Mouse (Mus musculus) layer of hippocampus, adult 9-10 months (tissue): ENCODE results near the gene BC016579.

Experiments
- DNase-seq: peaks from one replicate; pipeline ENCODE4 v3.0.0; 2022; ENCODE audit warnings: low spot score

The BC016579 gene

DNA sequence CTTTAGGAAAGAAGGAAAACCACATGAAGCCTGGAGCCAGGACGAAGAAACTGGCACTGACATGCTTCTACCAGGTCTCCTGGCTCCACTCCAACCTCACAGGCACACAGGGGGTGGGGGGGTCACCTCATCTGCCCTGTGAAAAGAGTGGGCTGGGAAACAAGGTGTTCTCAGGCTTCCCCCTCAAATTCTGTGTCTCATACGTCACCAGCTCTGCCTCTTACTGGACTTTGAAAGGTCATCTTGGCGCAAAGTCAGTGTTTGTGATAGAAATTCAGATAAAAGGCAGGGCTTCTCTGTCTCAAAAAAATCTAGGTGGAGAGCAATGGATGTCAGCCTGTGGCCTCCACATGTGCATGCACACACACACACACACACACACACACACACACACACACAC, 12.6 kb downstream of the BC016579 start:
- DNase-seq, result no peak

DNA sequence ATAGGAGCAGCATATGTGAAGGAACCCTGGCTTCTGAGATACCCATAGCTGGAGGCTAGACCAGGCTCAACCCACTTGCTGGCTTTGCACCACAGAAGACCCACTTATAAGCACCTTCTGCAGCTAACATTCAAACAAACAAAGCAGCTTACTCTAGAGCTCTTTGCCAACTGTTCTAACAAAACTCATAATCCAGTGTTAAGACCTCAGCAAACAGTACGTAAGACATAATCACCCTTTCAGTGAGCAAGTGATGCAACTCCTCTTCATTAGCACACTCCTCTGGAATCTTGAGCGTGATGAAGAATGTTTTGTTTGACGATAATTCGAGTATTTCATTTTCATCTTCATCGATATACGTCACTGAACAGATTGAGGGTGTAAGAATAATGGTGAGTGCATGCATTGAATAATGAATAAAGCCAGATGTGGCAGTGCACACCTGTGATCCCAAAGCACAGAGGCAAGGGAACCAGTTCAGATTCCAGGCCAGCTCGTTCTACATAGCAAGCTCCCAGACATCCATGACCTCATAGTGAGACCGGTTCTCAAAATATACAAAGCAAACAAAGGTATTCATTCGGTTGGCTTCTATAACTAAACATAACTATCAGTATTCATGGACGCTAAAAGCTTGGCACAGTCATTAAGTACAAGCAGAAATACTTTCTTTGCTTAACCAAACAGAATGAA, 13.7 kb downstream of the BC016579 start:
- no peak for DNase-seq

DNA sequence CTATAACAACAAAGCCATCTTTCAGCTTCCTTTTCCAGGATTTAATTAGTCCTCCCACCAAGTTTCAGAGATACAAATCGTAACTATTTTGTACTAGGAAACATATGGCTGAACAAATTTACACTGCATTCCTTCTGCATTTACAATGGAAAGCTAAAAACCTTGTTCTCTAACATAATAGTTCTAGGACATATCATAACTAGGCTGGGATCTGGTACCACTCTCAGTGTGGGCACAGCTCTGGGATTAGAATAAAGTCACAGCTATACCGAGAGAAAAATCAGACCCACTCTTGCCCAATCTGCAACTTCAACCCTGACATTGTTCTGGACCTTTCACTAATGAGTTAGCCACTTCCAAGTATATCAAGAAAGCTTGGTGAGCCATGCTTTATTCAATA, 18.0 kb downstream of the BC016579 start:
- no peak for DNase-seq

DNA sequence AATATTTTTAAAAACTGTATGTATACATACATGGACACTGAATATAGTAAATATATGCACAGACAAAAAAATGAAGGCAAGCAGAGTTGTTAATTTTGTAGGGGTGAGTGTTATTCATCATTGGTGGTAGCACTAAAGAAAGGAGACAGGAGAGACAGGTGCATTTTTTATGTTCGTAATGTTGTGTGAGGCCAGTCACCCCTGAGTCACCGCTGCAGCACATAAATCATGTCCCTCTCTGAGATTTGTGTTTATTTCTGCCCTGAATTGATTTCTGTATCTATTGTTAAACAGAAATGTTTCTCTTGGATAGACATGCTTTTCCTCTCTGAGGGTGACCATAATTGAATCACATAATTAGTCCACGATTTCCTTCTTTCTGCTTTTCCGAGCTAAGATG, 21.4 kb downstream of the BC016579 start:
- DNase-seq, result no peak

DNA sequence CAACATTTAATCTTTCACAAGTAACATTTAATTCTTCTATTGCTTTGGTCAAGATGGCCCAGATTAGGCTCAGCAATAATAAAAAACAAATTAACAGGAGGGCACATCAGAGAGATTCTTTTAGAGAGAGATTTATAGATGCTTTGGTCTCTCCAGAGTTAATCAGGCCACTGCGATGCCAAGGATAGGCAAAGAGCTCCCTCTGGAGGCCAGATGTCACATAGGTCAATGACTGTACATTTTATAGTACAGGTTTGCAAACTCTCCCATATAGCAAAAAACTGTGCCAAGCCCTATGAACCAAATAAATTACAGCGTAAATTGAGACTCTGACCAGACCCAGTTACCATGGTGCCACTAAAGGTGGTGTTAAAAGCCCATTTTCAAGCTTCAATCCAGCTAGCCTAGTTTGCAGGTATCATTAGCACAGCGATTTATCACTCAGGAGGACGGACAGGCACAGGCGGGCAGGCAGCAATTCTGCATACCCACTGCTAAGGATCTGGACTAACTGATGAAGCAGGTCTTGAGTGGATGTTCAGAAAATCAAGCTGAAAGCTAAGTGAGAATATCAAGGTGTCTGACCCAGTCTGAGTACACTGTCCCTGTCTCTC, 23.4 kb downstream of the BC016579 start:
- peak; percentile 64 for DNase-seq

DNA sequence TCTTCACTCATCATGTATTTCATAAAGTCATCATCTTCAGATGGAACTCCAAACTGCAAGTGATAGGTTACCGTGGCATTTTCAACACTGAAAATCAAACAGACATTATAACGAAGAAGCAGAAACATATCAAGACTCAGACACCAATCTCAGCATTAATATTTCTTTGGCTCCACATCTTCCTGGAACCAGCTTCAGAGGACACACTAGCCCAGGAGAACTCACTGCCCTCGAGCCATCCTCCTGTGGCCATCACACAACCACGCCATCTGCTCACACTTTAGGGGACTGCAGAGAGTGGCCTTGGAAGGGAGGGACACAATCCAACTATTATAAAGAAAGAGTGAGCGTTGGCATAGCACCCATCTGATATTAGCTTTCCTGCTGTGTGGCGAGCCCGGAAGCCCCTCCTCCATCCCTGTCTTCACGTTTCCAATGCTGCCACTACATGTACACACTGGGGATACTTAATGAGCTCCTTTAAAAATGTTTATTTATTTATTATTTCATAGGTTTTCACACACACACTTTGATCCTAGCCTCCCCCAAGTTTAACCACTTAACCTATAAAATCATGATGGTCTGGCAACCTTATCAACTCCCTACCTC, 24.3 kb downstream of the BC016579 start:
- DNase-seq, result no peak

DNA sequence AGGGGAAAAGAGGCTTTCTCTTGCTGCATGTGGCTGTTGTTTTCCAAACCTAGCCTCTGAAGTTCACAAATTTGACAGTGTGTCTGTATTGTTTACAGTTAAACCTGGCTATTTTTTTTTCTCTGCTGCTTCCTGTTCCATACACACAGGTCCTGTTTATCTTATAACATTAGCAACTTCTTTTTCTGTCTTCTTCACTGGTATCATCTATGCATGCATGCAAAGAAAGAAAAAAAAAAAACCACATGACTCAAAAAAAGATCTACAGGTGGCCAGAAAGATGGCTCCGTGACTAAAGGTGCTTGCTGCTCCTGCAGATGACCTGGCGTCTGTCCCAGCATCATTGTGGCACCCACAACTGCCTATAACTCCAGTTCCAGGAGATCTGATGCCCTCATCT, 28.5 kb downstream of the BC016579 start:
- no peak for DNase-seq

DNA sequence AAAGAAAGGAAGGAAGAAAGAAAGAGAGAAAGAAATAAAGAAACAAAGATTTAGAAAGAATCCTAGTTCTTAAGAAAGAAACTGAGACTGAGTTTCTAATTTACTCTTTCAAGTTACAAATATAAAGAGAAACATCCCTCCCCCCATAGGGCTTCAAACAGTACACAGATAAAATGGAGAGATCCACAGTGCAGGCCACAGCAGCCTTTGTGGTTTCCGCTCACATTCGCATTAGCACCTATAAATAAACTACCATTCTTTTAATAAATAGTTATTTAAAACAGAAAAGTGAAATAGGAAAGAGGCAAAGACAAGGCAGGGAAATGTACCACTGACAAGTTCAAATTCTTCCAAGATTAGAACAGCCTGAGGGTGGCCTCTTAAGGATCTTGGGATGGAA, 29.1 kb downstream of the BC016579 start:
- DNase-seq, result no peak

DNA sequence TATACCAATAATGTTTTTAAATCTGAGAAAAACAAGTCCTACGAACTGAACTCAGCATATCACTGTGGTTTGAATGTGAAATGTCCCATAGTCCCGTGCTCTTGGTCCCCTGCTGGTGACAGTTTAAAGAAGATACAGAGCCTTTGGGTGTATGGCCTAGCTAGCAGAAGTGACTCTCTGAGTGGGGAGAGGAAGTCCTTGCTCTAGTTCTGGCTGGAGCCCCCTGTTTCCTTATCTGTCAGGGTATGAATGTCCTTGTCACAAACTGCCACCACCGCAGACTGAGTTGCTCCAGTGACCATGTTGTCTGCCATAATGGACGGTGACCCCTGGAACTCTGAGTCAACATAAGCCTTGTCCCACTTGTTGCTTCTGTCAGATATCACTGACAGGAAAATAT, 30.6 kb downstream of the BC016579 start:
- DNase-seq, result no peak

DNA sequence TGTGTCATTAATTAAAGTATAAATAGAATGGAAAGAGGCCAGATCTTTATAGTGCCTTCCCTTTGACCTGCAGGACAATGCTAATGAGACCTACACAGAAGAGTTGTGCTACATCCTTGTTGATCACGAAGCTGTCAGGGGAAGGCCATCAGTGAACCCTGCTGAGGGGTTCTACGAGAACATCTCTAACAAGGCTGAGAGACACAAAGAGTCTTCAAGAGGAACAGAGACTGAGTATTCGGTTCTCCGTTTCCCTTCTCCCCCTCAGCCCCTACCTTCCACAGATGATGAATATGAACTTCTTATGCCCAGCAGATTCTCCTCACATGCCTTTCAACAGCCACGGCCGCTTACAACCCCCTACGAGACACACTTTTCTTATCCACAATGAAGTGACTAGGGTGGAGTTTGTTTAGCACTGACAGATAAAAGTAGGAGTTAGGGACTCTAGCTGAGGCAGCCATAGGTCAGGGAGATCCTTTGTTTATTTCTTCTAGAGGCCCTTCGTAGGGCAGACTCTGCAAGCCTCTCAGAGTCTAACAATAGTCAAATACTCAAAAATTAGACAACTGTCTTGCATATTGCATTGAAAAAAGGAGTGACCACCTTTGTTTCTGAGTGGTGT, 34.0 kb downstream of the BC016579 start:
- no peak for DNase-seq

DNA sequence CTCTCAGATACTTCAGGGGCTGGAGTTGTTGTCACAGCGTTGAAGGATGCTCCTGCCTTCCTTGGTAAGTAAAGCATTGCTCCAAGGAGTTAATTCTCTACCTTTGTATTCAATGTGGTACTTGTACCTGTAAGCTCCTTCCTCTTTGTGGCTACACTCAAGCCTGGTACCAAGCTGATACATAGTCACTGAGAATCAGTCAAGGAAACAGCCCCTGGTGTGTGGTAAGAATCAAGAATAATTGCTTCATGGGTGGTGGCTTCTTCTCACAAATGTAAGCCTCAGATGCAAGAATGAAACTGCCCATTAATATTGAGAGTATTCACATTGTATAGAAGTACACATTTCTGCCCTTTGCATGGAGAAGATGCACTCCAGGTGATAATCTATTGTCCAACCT, 37.9 kb downstream of the BC016579 start:
- DNase-seq, result no peak

DNA sequence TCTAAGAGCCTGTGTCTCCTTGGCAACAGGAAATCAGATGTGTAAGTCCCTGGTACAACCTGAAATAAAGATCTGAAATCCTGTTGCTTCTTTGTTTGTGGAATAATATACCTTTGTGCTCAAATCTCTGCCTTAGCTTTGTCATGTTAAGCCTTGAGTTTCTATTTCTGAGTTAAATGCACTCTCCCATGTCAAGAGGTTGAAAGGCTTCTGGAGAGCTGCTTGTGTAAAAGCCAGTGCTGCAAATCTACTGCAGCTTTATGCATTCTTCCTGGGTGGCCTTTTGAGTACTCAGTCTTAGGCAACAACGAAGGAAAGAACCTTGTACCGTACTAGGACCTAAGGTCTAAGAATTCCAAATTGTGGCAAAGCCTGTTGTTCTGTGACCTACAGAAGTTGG, 40.6 kb downstream of the BC016579 start:
- DNase-seq, result no peak

DNA sequence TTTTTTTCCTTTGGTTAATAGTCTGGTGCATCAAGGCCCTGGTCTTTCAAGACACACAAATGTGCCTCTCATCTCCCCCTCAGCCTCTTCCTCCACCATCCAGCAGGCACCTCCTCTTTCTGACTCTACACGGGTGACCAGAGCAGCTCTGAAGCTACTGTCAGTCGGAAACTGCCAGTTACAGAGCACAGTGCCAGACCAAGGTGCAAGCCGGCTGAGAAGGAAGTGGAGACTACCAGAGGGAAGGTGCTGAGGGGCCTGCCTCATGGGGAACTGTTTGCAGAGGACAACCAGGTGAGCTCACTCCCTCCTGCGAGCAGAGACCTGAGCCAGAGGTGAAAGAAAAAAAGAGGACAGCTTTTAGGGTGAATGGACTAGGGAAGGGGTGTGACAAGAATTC, 43.6 kb downstream of the BC016579 start, which contains the start of gene Gcsam:
Gene Gcsam (plus strand): TSS at position 114 of the 400 bp plus-strand sequence.
- DNase-seq, result no peak

DNA sequence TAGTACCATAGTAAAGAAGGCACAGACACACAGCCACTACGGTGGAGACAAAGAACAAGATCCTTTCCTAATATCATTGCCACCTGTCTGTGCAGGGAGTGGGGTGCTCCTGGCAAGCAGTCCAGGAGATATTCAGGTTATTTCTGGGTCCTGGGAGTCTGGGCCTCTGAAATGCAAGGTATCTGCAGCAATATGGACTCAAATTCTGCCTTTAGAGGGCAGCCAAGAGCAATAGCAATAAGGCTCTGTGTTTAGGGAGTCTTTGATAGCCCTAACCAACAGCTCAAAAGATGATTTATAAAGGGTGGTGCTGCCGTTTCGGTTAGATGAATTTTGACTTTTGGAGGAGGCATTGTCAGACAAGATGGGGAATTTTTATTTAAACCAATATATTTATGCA, 44.6 kb downstream of the BC016579 start:
- no peak for DNase-seq

DNA sequence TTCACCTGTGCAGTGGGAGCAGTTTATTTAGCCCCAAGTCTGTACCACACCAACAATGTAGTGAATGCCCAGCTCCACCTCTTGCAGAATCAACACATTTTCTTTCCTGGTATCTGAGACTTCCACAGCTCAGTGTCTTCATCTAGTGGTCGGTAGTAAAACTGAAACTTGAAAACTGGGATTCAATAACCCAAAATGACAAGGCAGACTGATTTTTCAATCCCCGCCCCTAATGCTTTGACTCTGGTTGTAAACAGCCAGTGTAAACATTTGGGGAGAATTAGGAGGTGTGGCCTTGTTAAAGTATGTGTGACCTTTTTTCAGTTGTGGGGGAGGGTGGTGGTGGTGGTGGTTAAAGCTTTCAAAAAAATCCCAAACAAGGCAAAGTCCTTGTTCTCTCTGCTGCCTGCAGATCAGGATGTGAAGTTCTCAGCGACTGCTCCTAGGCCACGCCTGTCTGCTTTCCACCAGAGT, 45.4 kb downstream of the BC016579 start:
- peak; percentile 21 for DNase-seq

DNA sequence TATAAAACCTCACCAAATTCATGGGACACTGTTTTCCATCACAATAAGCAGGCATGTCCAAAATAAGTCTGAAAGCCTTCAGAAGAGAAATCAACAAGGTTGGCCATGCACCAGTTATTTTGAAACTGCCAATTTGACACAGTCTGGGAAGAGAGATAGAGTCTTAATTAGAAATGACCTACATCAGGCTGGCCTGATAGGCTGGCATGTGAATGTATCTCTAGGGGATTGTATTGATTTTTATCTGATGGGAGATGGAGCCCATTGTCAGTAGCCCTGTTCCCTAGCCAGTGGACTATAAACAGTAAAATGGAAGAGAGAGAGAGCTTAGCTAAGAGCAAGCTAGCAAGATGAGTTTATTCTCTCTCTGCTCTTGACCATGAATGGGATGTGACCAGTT, 58.4 kb downstream of the BC016579 start:
- DNase-seq, result no peak

DNA sequence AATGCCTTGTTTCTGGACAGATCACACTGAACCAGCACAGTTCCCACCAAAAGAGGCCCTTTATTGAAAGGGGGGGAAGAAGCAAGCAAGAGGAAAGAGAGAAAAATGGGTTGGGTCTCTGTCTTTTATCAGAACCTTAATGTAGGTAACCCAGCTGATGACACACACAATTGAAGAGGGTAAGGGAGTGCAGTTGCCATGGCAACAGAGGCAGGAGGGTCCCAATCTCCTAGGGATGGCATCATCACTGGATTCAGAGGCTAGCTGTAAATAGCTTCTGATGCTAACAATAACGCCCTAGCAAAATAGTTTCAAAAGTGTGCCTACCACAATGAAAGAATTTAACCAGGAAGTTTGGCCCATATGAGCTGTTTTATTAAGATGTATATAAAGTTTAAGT, 60.2 kb downstream of the BC016579 start:
- DNase-seq, result no peak

DNA sequence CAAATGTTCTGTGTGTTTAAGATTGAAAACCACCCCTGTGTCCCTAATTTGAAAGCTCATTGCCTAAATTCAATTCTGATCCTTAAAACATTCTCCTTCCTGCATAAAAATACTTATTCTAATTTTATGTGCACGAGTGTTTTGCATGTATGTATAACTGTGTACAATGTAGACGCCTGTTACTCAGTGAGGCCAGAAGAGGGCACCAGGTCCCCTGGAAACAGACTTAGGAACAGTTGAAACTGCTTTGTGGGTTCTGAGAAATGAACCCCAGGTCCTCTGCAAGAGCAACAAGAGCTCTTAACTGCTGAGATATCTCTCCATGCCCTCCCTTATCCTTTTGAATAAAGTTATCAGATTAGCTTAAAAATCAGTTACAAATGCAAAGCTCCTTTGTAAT, 71.4 kb downstream of the BC016579 start:
- no peak for DNase-seq

DNA sequence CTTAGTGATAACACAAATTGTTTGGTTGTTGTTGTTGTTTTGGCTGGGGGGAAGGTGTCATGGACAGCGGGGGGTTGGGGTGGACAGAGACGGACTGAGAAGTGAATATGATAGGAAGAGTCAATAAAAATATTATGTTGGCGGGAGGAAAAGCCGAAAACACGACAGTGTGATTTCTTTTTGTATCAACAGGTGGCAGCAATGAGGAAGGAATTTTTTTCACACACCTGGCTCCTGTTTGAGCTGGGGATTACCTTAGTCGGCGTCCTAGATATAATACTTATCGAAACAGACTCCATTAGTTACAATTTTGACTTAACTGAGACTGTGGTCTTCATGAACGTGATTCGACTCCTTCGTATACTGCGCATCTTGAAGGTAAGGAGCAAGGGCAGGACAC, 74.0 kb downstream of the BC016579 start:
- DNase-seq, result no peak
